Mouse (Mus musculus) embryonic facial prominence, embryonic 11.5 days (tissue): ENCODE data around the gene Phldb1. TPM values are rescaled to one million over a fixed set of nuclear protein-coding genes. Genes with fewer than 3 reads are reported as not detected.

Experiments used
- ATAC-seq: fragments of 200-750 bp; cut with Nextera tagmentation; replicated peaks from 2 replicates; pipeline ENCODE4 v1.8.0; 2017; ENCODE audit warnings: low read depth; ENCODE audit not compliant: insufficient number of reproducible peaks, low FRiP score, low TSS enrichment
- DNase-seq: peaks from one replicate; pipeline ENCODE4 v3.0.0-alpha.2; 2015; ENCODE audit warnings: low spot score
- H3K27ac ChIP-seq: fragments of 300-500 bp; sonication (generic); replicated peaks from 2 replicates; pipeline ENCODE4 v1.5.1; 2014; ENCODE audit warnings: mild to moderate bottlenecking, low read depth, low read length, control low read depth
- H3K27me3 ChIP-seq: fragments of 300-500 bp; sonication (generic); 2 replicates; pipeline ENCODE4 v1.6.1; 2014; ENCODE audit warnings: mild to moderate bottlenecking, low read length, moderate library complexity, mixed read lengths; ENCODE audit not compliant: control insufficient read depth, insufficient read depth
- H3K36me3 ChIP-seq: fragments of 300-500 bp; sonication (generic); replicated peaks from 2 replicates; pipeline ENCODE4 v1.6.1; 2014; ENCODE audit warnings: low read depth, mild to moderate bottlenecking, low read length, moderate library complexity, mixed read lengths; ENCODE audit not compliant: control insufficient read depth, insufficient read depth
- H3K4me1 ChIP-seq: fragments of 300-500 bp; sonication (generic); 2 replicates; pipeline ENCODE4 v1.6.1; 2014; ENCODE audit warnings: low read length, mixed read lengths; ENCODE audit not compliant: control insufficient read depth, insufficient read depth
- H3K4me2 ChIP-seq: fragments of 300-500 bp; sonication (generic); 2 replicates; pipeline ENCODE4 v1.6.1; 2014; ENCODE audit warnings: low read depth, mild to moderate bottlenecking, control low read depth, low read length, moderate library complexity
- H3K4me3 ChIP-seq: fragments of 300-500 bp; sonication (generic); 2 replicates; pipeline ENCODE4 v1.5.1; 2014; ENCODE audit warnings: low read depth, low read length, control low read depth
- H3K9ac ChIP-seq: fragments of 300-500 bp; sonication (generic); replicated peaks from 2 replicates; pipeline ENCODE4 v1.6.1; 2014; ENCODE audit warnings: mild to moderate bottlenecking, control low read depth, low read length
- H3K9me3 ChIP-seq: fragments of 300-500 bp; sonication (generic); replicated peaks from 2 replicates; pipeline ENCODE4 v1.6.1; 2016; ENCODE audit warnings: mild to moderate bottlenecking, low read length, inconsistent platforms, mixed read lengths; ENCODE audit not compliant: control insufficient read depth
- WGBS: fragments of 180-500 bp; shearing (Covaris S2); extraction: QIAGEN DNeasy Blood & Tissue Kit; methylation state at CpG from one replicate; pipeline ENCODE4 v1.1.7; 2014; 5-methylcytosine and 5-hydroxymethylcytosine counted together
- polyA plus RNA-seq: library from polyadenylated mRNA; unstranded; fragments of >200 nt; fragmentation: Nextera tagmentation; extraction: Ambion mirVana; gene quantifications from 2 replicates; pipeline ENCODE4 v1.2.1, GENCODE M21; 2014

Phldb1 gene
- polyA plus RNA-seq, 1 experiment from 2014 or later: 27.8 TPM

DNA sequence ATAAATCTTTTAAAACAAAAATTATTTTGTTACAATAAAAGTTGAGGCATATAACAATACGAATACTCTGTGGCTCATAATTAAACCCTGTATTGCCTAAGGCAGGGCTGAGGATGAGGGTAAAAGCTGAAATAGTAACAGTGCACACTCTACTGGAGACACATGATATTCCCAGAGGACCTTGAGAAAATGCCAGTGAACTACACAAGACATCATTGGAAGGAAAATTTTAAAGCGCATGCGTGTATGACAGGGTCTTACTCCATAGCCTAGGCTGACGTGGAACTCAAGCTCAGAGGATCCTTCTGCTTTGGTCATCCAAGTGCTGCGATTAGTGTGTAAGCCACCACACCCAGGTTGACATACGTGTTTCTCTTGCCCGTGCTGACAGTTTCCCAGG lies 13.5 kb upstream of the Phldb1 start:
- Histone ChIP-seq H3K9ac (no peak overlapping the region), H3K4me3 (no peak overlapping the region), H3K36me3 (peaks cover 14% of the 10 kb centered on the region), H3K9me3 (no peaks in the 10 kb centered on the region), H3K4me2 (no peak overlapping the region), H3K27ac (no peak overlapping the region), H3K4me1 (no peaks in the 10 kb centered on the region), H3K27me3 (no peaks in the 10 kb centered on the region)
- 81% methylated on average over 7 of the region's 7 CpGs for WGBS
- DNase-seq: peak; percentile 43
- 0 out of 2 replicates have a peak, but pooled peaks have one; percentile 52 for ATAC-seq

DNA sequence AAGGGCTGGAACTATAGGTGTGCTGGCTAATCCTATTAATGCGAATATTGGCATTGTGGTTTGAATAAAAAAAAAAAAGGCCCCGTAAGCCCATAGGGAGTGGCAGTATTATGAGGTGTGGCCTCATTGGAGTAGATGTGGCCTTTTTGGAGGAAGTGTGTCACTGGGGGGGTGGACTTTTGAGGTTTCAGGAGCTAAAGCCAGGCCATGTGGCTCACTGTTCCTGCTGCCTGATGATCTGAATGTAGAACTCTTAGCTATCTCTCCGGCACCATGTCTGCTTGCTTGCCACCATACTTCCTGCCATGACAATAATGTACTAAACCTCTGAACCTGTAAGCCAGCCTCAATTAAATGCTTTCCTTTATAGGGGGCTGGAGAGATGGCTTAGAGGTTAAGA lies 12.3 kb upstream of the Phldb1 start:
- DNase-seq: no peak
- Histone ChIP-seq H3K36me3 (peaks cover 14% of the 10 kb centered on the region), H3K27ac (no peak overlapping the region), H3K4me2 (no peak overlapping the region), H3K9ac (no peak overlapping the region), H3K4me3 (no peak overlapping the region), H3K27me3 (no peaks in the 10 kb centered on the region), H3K4me1 (no peaks in the 10 kb centered on the region), H3K9me3 (no peaks in the 10 kb centered on the region)
- no peak for ATAC-seq
- 92% methylated on average over 3 of the region's 3 CpGs for WGBS

DNA sequence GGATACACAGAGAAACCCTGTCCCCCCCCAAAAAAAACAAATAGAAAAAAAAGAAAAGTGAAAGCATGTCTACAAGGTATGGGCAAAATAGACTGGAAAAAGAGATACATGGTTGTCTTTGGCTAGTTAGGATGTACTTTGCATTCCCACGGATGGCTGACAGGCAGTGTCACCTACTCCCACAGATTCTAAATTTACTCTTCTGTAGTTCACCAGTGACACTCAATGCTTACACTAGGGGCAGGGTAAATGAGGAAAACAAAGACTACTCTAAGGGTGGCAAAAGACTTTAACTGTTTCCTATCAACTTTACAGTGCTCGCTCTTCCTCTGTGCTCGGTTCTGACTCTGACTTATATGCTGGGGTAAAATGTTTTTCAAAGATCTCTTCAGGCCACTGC lies 11.7 kb upstream of the Phldb1 start:
- DNase-seq (no peak), ATAC-seq (no peak)
- no peak overlapping the region for H3K9ac ChIP-seq
- 86% methylated on average over 3 of the region's 3 CpGs for WGBS
- no peak overlapping the region for H3K4me3 ChIP-seq
- H3K4me1 ChIP-seq: no peaks in the 10 kb centered on the region
- H3K9me3 ChIP-seq: no peaks in the 10 kb centered on the region
- no peak overlapping the region for H3K27ac ChIP-seq
- no peak overlapping the region for H3K4me2 ChIP-seq
- no peaks in the 10 kb centered on the region for H3K27me3 ChIP-seq
- peaks cover 14% of the 10 kb centered on the region for H3K36me3 ChIP-seq

DNA sequence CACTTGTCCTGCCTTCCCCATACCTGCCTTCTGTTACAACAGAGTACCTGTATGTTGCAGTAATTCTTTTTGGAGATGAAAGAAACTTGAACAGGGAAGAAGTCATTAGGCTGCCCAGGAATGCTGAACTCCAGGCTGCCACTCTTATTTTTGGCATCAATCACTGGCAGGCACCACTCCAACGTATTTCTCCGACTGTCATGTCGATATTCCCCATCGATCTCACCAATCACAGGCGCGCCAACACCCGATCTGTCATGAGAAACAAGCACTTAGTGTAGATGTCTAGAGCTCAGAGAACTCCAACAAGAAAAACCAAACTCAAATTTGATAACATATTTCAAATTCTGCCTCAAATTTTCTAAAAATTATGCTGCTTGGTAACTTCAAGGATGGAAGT lies 10.4 kb upstream of the Phldb1 start:
- Histone ChIP-seq H3K36me3 (peaks cover 9% of the 10 kb centered on the region), H3K4me3 (no peak overlapping the region), H3K9ac (no peak overlapping the region), H3K27ac (no peak overlapping the region), H3K4me1 (no peaks in the 10 kb centered on the region), H3K27me3 (no peaks in the 10 kb centered on the region), H3K9me3 (no peaks in the 10 kb centered on the region), H3K4me2 (no peak overlapping the region)
- DNase-seq: no peak
- WGBS: 92% methylated on average over 7 of the region's 7 CpGs
- no peak for ATAC-seq

DNA sequence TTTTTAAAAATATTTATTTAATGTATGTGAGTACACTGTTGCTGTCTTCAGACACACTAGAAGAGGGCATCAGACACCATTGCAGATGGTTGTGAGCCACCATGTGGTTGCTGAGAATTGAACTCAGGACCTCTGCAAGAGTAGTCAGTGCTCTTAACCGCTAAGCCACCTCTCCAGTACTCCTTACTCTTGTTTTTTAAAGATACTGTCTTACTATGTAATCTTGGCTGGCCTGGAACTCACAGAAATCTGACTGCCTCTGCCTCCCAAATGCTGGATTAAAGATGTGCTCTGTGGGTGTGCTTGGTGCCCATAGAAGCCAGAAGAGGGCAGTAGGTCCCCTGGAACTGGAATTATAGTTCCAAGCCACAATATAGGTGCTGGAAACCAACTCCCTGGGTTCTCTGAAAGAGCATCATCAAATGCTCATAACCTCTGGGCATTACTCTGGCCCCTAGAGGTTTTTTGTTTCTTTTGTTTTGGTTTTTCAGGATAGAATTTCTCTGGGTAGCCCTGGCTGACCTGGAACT lies 5.7 kb upstream of the Phldb1 start:
- Histone ChIP-seq H3K9me3 (no peaks in the 10 kb centered on the region), H3K9ac (no peak overlapping the region), H3K27ac (no peak overlapping the region), H3K4me1 (no peaks in the 10 kb centered on the region; the same call in 1 of the 2 replicates), H3K36me3 (peaks cover 5% of the 10 kb centered on the region; the same call in 1 of the 2 replicates), H3K4me3 (no peak overlapping the region), H3K4me2 (no peak overlapping the region), H3K27me3 (no peaks in the 10 kb centered on the region)
- 91% methylated on average over 1 of the region's 1 CpGs for WGBS
- DNase-seq: no peak
- ATAC-seq: no peak

DNA sequence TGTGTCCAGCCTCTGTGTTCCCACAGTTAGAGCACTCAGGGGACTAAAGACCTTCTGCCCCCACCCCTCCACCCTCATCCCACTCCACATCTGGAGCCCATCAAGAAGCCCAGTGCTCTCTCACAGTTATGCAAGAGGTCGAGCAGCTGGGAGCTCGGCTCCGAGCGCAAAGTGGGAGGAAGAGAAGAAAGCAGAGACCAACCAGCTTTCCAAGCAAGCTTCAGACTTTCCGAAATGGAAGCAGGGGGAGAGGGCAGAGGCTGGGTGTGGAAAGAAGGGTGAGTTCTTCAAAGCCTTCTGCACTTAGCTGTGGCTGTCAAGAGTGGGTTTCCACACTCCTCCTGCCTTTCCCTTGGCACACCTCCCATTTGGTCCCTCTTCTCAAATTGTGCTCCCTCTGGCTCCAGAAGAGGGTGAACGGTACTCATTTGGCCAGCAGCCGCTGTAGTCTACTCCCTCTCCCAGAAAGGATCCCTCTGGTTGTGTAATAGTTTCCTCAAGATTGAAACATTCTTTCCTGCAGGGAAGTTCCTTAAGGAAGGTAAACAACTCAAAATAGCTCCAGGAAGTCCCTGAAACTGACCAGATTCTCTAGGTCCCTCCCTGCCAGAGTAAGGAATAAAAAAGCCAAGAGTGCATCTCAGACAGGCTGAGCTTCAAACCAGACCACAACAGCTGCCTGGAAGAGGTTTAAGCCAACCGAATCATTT lies 2.4 kb upstream of the Phldb1 start:
- no peak overlapping the region for H3K4me3 ChIP-seq
- no peak for ATAC-seq
- H3K27ac ChIP-seq: peak overlapping the region; percentile 60
- H3K4me1 ChIP-seq: peaks cover 2% of the 10 kb centered on the region; the same call in 1 of the 2 replicates
- no peaks in the 10 kb centered on the region for H3K9me3 ChIP-seq
- DNase-seq: peak; percentile 80
- H3K27me3 ChIP-seq: no peaks in the 10 kb centered on the region
- no peak overlapping the region for H3K9ac ChIP-seq
- H3K4me2 ChIP-seq: peak overlapping the region; percentile 16; the same call in 1 of the 2 replicates
- WGBS: 23% methylated on average over 8 of the region's 8 CpGs
- H3K36me3 ChIP-seq: no peaks in the 10 kb centered on the region

DNA sequence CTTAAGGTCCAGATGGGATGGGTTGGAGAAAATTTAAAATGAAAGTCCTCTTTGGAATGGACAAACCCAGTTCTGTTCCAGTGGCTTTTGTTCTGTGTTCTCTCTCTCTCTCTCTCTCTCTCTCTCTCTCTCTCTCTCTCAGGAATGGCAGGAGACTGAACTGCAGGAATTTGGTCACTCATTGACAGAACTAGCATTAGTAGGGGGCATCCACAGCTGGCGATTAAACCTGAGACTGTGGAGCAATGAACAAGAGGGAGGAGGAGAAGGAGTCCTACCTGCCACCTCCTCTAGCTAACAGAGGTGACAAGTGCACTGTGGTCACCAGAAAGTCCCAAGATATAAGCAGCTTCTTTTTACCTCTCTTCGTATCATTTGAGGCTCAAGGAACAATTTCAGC lies 1.3 kb upstream of the Phldb1 start:
- no peak for ATAC-seq
- H3K9me3 ChIP-seq: no peaks in the 10 kb centered on the region
- H3K4me2 ChIP-seq: no peak overlapping the region
- H3K4me3 ChIP-seq: no peak overlapping the region
- no peak for DNase-seq
- H3K36me3 ChIP-seq: no peaks in the 10 kb centered on the region
- H3K4me1 ChIP-seq: peaks cover 2% of the 10 kb centered on the region; the same call in 1 of the 2 replicates
- 64% methylated on average over 2 of the region's 2 CpGs for WGBS
- no peaks in the 10 kb centered on the region for H3K27me3 ChIP-seq
- no peak overlapping the region for H3K9ac ChIP-seq
- H3K27ac ChIP-seq: no peak overlapping the region

DNA sequence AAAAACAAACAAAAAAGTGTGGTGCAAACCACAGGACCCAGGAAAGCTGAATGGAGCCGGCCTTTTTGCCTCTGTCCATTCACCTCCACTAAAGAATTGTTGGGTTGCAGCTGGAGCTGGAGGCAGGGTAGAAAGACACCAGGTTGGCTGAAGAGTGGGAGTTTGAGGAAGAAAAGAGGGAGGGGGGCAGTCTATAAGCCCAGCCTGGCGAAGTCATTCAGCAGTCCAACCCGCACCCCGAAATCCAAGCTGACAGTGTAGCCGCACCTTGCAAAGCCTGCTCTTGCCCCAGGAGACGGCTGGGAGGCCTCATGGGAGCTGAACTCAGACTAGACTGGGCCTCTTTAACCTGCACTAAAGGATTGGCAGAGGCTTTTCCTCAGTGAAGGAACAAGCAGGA lies 888 bp upstream of the Phldb1 start:
- Histone ChIP-seq H3K4me1 (peaks cover 2% of the 10 kb centered on the region; the same call in 1 of the 2 replicates), H3K4me3 (no peak overlapping the region), H3K27me3 (no peaks in the 10 kb centered on the region), H3K36me3 (no peaks in the 10 kb centered on the region), H3K4me2 (no peak overlapping the region), H3K9ac (no peak overlapping the region), H3K27ac (no peak overlapping the region), H3K9me3 (no peaks in the 10 kb centered on the region)
- DNase-seq (no peak), ATAC-seq (no peak)
- WGBS: 75% methylated on average over 6 of the region's 6 CpGs
